Mouse (Mus musculus) mammary gland, adult 2 months (tissue): ENCODE data around the gene 1700010I14Rik. TPM values are rescaled to one million over a fixed set of nuclear protein-coding genes. Genes with fewer than 3 reads are reported as not detected.

Source experiments
- polyA plus RNA-seq: library from polyadenylated mRNA; depleted of rRNA; stranded (reverse); fragments of >200 nt; gene quantifications from 2 replicates; pipeline ENCODE4 v1.2.3, GENCODE M21; 2012; ENCODE audit warnings: low replicate concordance; rRNA removed

The 1700010I14Rik gene
- 0.36 and 0.43 TPM in 2 replicates for polyA plus RNA-seq

GRCm38 (mm10) chr17:8988119-8988807 is at the start of gene 1700010I14Rik:
Gene 1700010I14Rik, plus strand, starts transcription at chr17:8988333.

